Mouse (Mus musculus) neural tube, embryonic 15.5 days (tissue): Measurements from ENCODE around the gene Men1. TPM values are rescaled to one million over a fixed set of nuclear protein-coding genes. Genes with fewer than 3 reads are reported as not detected.

Experiments
- ATAC-seq: fragments of 200-750 bp; cut with Nextera tagmentation; 2 replicates; pipeline ENCODE4 v1.8.0; 2017; ENCODE audit warnings: mild to moderate bottlenecking, moderate TSS enrichment, moderate library complexity; ENCODE audit not compliant: low FRiP score
- H3K27ac ChIP-seq: fragments of 300-500 bp; sonication (generic); replicated peaks from 2 replicates; pipeline ENCODE4 v1.5.1; 2015; ENCODE audit warnings: mild to moderate bottlenecking, inconsistent platforms
- H3K27me3 ChIP-seq: fragments of 300-500 bp; sonication (generic); replicated peaks from 2 replicates; pipeline ENCODE4 v1.6.1; 2015; ENCODE audit warnings: inconsistent platforms
- H3K36me3 ChIP-seq: fragments of 300-500 bp; sonication (generic); 2 replicates; pipeline ENCODE4 v1.6.1; 2015; ENCODE audit warnings: inconsistent platforms
- H3K4me1 ChIP-seq: fragments of 300-500 bp; sonication (generic); 2 replicates; pipeline ENCODE4 v1.6.1; 2015; ENCODE audit warnings: inconsistent platforms
- H3K4me2 ChIP-seq: fragments of 300-500 bp; sonication (generic); 2 replicates; pipeline ENCODE4 v1.6.1; 2015; ENCODE audit warnings: inconsistent platforms, mild to moderate bottlenecking, moderate library complexity
- H3K4me3 ChIP-seq: fragments of 300-500 bp; sonication (generic); replicated peaks from 2 replicates; pipeline ENCODE4 v1.5.1; 2015; ENCODE audit warnings: mild to moderate bottlenecking, inconsistent platforms
- H3K9ac ChIP-seq: fragments of 300-500 bp; sonication (generic); replicated peaks from 2 replicates; pipeline ENCODE4 v1.6.1; 2015; ENCODE audit warnings: mild to moderate bottlenecking, inconsistent platforms
- H3K9me3 ChIP-seq: fragments of 300-500 bp; sonication (generic); replicated peaks from 2 replicates; pipeline ENCODE4 v1.6.1; 2016; ENCODE audit warnings: inconsistent platforms
- WGBS: fragments of 180-500 bp; shearing (Covaris S2); methylation state at CpG from one replicate; pipeline ENCODE4 v1.1.7; 2015; ENCODE audit warnings: mixed read lengths; 5-methylcytosine and 5-hydroxymethylcytosine counted together
- polyA plus RNA-seq: library from polyadenylated mRNA; unstranded; fragments of >200 nt; fragmentation: Nextera tagmentation; extraction: Ambion mirVana; gene quantifications from 2 replicates; pipeline ENCODE4 v1.2.1, GENCODE M21; 2015

Gene Men1
- polyA plus RNA-seq, 1 experiment from 2014 or later = 71.6 TPM

DNA sequence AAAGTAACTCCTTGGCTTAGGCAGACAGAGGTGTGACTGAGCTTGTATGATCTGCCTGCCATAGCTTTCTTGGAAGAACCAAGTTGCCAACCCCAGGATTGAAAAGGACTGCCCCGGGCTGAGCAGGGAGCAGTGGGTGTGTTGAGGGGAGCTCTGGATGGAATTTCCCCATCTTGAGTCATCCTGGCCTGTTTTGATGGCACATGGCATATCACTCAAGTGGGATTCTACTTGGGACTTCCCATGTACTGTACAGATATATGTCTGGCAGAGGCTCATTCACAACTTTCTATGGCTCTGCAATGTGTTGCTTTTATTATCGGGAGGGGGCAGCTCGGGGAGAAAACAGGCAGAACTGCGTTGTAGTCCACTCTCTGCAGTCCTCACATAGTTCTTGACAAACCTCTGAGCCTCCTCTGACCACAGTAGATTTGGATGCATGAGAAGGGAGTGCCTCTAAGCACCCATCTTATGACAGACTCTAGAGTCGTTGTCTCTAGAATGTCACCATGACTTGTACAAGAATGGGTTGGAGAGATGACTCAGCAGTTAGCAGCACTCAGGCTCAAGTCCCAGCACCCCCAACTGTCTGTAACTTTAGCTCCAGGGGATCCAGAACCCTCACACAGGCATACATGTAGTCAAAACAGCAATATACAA is 38.1 kb upstream of the Men1 start:
- no peak for ATAC-seq
- Histone ChIP-seq H3K27me3 (no peaks in the 10 kb centered on the region), H3K4me3 (no peak overlapping the region), H3K36me3 (peaks cover 64% of the 10 kb centered on the region), H3K9ac (no peak overlapping the region), H3K27ac (no peak overlapping the region), H3K4me1 (no peaks in the 10 kb centered on the region), H3K4me2 (no peak overlapping the region), H3K9me3 (no peaks in the 10 kb centered on the region)
- WGBS = 91% methylated on average over 5 of the region's 5 CpGs

GRCm38 (mm10) chr19:6297641-6298040 is 37.1 kb upstream of the Men1 start:
- H3K36me3 ChIP-seq = peaks cover 64% of the 10 kb centered on the region
- no peaks in the 10 kb centered on the region for H3K9me3 ChIP-seq
- no peak for ATAC-seq
- no peak overlapping the region for H3K4me2 ChIP-seq
- H3K27me3 ChIP-seq = no peaks in the 10 kb centered on the region
- no peaks in the 10 kb centered on the region for H3K4me1 ChIP-seq
- H3K4me3 ChIP-seq = no peak overlapping the region
- 93% methylated on average over 9 of the region's 9 CpGs for WGBS
- H3K27ac ChIP-seq = no peak overlapping the region
- H3K9ac ChIP-seq = no peak overlapping the region

DNA sequence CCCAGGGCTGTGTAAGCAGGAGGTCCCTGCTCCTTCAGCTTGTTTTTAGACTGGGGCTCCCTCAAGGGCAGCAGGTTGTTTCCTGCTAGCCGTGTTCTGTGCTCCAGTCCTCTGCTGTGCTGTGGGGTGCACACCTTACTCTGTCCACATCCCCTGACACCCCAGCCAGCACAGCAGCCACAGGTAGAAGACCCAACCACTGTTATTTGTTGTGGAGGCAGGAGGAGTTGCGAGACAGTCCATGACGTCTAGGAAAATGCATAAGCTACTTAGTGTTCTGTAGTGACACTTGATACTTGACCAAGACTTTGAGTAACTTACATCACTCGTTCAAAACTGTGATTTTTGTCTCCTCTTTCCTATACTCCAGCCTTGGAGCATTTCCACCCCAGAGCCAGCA is 35.8 kb upstream of the Men1 start:
- H3K4me2 ChIP-seq = no peak overlapping the region
- peaks cover 56% of the 10 kb centered on the region for H3K36me3 ChIP-seq
- WGBS = 91% methylated on average over 4 of the region's 4 CpGs
- no peak for ATAC-seq
- no peak overlapping the region for H3K27ac ChIP-seq
- no peaks in the 10 kb centered on the region for H3K4me1 ChIP-seq
- no peaks in the 10 kb centered on the region for H3K27me3 ChIP-seq
- H3K4me3 ChIP-seq = no peak overlapping the region
- no peaks in the 10 kb centered on the region for H3K9me3 ChIP-seq
- H3K9ac ChIP-seq = no peak overlapping the region

DNA sequence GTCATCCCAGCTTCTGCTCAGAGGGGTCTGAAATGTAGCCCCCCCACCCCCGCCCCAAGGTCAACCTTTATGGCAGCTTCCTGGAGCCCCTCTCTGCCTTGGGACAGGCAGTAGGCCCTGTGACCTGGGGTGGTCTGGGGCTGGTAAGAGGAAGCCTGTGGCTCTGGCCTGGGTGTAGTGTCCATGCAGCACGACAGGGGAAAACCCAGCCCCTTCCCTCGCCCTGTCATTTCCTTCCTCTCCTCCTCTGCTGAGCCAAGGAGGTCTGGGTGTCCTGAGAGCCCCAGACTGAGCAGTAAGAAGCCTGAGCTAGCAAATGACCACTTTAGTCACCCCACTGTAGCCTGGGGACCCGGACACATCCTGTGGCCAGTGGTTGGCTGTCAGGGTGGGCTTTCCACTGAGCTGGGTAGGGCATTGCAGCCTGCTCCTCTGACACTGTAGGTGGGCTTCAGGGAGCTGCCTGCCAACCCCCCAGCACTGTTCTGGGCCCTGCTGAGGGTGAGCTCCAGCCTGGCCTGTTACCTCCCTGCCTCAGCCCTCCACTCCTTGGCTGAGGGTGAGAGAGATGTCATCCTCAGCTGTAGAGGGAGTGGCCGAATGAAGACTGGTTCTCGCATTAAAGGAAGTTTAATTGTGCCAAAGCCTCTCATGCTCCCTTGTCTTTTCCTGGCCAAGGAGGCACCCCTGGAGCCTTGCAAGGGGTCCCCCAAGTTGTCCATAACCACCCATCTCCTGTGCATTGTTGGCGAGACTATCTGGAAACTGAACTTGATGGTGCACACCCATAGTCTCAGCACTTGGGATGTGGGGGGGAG is 35.1 kb upstream of the Men1 start:
- no peak for ATAC-seq
- Histone ChIP-seq H3K4me1 (no peaks in the 10 kb centered on the region), H3K4me2 (no peak overlapping the region), H3K4me3 (no peak overlapping the region), H3K27me3 (no peaks in the 10 kb centered on the region), H3K9me3 (no peaks in the 10 kb centered on the region), H3K27ac (no peak overlapping the region), H3K36me3 (peaks cover 50% of the 10 kb centered on the region), H3K9ac (no peak overlapping the region)
- WGBS = 87% methylated on average over 7 of the region's 7 CpGs

- no peak overlapping the region for H3K27ac ChIP-seq
- no peaks in the 10 kb centered on the region for H3K27me3 ChIP-seq
- no peaks in the 10 kb centered on the region for H3K4me1 ChIP-seq
- no peak overlapping the region for H3K9ac ChIP-seq
- no peak overlapping the region for H3K4me3 ChIP-seq
- WGBS = 69% methylated on average over 7 of the region's 7 CpGs
- no peak overlapping the region for H3K4me2 ChIP-seq
- peaks cover 42% of the 10 kb centered on the region for H3K36me3 ChIP-seq
- H3K9me3 ChIP-seq = no peaks in the 10 kb centered on the region
- ATAC-seq = no peak
These were observed 34.4 kb upstream of the Men1 start for GRCm38 (mm10) chr19:6300402-6300841.

DNA sequence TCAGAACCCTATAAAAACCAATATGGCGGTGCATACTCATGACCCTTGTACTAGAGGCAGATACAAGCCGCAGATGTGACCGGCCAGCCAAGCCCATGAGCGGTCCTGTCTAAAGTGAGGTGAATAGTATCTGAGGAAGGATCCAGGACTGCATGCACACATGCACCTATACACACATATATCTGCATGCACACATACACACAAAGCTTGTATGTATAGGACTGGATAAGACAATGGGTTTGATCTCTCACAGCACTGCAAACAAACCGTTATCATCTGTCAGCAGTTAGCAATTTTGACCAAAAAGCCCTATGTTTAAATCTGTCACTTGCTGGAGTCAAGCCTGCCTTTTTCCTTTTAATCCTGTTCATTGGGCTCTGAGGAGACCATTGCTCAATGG is 32.7 kb upstream of the Men1 start:
- H3K9ac ChIP-seq = no peak overlapping the region
- no peak overlapping the region for H3K4me3 ChIP-seq
- ATAC-seq = no peak
- no peaks in the 10 kb centered on the region for H3K27me3 ChIP-seq
- peaks cover 25% of the 10 kb centered on the region for H3K36me3 ChIP-seq
- H3K4me1 ChIP-seq = peaks cover 7% of the 10 kb centered on the region
- H3K27ac ChIP-seq = no peak overlapping the region
- whole genome bisulfite sequencing = 95% methylated on average over 5 of the region's 5 CpGs
- H3K4me2 ChIP-seq = no peak overlapping the region
- H3K9me3 ChIP-seq = no peaks in the 10 kb centered on the region

DNA sequence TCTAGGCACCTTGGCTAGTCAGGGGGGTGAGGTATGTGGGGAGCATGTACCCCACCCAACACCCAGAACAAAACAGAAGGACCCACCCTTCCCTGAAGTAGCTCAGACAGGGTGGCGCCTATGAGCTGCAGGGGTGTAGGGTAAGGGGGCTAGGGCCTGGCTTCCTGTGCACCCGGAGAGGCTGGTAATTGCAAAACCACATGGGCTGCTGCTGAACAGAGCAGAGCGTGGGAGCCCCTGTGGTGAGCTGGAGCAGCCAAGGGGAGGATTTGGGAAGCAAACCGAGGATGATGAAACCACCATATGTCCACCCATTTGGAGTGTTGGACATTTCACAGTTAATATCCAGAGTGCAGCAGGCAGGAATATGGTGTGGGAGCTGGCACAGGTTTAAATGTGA is 32.3 kb upstream of the Men1 start:
- Histone ChIP-seq H3K4me1 (peaks cover 9% of the 10 kb centered on the region), H3K4me2 (no peak overlapping the region), H3K9ac (no peak overlapping the region), H3K27me3 (no peaks in the 10 kb centered on the region), H3K36me3 (peaks cover 21% of the 10 kb centered on the region), H3K4me3 (no peak overlapping the region), H3K9me3 (no peaks in the 10 kb centered on the region), H3K27ac (no peak overlapping the region)
- 50% methylated on average over 4 of the region's 4 CpGs for WGBS
- no peak for ATAC-seq

DNA sequence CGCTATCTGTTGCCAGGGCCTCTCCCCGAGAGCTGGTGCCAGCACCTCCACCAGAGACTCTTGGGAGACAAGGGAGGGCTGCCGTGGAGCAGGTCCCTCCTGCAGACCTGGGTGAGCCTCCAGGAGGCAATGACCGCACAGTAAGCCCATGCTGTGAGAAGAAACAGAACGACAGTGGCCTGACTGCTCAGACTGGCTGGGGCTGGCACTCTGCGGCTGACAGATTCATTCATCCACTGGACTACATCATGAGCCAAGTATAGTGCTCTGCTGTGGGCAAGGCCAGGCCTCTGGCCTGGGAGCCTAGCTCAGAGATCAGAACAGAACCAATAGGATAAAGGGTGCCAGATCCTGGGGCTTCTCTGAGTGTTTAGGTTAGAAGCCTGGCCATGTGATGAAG is 30.9 kb upstream of the Men1 start:
- no peak for ATAC-seq
- Histone ChIP-seq H3K27ac (no peak overlapping the region), H3K36me3 (peaks cover 9% of the 10 kb centered on the region), H3K4me1 (peaks cover 9% of the 10 kb centered on the region), H3K9me3 (no peaks in the 10 kb centered on the region), H3K27me3 (no peaks in the 10 kb centered on the region), H3K4me2 (no peak overlapping the region), H3K9ac (no peak overlapping the region), H3K4me3 (no peak overlapping the region)
- 81% methylated on average over 6 of the region's 6 CpGs for WGBS

DNA sequence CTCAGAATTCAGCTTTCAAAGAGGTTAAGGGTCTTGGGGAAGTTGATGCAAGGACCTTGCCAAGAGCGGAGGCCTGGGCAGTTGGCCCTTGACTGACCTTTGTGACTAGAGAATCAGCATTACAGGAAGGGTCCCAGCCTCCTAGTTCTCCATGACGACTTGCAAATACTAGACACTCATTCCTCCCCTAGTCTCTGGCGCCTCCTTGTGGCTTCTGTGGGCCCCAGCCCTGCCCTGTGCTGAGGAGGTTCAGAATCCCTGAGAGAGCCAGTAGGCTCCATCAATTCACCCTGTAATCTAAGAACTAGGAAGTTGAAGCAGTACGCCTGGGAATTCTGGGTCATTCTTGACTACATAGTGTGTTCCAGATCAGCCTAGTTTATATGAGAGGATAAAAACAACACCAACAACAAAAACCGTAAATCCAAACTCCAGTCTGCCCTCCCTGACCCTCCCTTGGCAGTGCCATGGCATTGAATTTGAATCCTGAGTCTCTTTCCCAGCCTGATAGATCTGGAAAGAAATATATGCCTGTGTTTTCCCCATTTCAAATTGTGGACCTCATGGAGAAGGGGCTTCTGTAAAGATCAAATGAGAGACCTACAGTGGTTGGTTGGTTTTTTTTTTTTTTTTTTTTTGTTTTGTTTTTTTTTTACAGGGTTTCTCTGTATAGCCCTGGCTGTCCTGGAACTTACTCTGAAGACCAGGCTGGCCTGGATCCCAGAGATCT is 29.8 kb upstream of the Men1 start:
- no peak for ATAC-seq
- WGBS = 25% methylated on average over 5 of the region's 5 CpGs
- H3K9ac ChIP-seq = no peak overlapping the region
- H3K27me3 ChIP-seq = no peaks in the 10 kb centered on the region
- no peak overlapping the region for H3K27ac ChIP-seq
- peaks cover 4% of the 10 kb centered on the region; the same call in 1 of the 2 replicates for H3K36me3 ChIP-seq
- no peak overlapping the region for H3K4me3 ChIP-seq
- no peaks in the 10 kb centered on the region for H3K9me3 ChIP-seq
- peaks cover 9% of the 10 kb centered on the region for H3K4me1 ChIP-seq
- no peak overlapping the region for H3K4me2 ChIP-seq

DNA sequence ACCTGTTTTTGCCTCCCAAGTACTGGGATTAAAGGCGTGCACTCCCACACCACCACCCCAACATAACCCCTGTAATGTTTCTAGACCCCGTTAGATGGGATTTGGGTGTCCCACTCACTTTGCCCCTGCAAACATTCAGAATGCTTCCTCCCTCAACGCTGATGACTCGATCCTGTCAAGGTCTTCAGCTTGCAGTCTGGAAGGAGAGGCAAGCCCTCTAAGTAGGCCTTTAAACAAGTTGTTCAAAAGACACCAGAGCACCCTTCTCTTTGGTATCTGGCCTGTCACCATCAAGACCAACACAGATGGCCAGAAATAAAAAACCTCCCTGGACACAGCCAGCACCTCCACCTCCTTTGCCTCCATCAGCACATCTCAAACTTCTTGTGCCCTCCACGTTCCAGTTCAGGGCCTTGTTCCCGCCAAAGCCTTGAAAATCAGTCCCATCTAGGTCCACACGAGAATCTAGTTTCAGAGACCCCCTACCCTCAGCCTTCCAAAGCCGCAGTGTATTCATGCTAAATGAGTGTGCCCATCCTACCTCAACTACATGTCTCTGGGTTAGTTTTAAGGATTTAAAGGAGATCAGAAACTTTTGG is 29.2 kb upstream of the Men1 start:
- H3K4me2 ChIP-seq = peak overlapping the region; percentile 69
- no peaks in the 10 kb centered on the region for H3K9me3 ChIP-seq
- H3K36me3 ChIP-seq = 0 out of 2 replicates have a peak, but pooled peaks cover 3% of the 10 kb centered on the region
- H3K4me3 ChIP-seq = peak overlapping the region; percentile 50
- WGBS = 55% methylated on average over 8 of the region's 8 CpGs
- H3K27me3 ChIP-seq = no peaks in the 10 kb centered on the region
- H3K9ac ChIP-seq = no peak overlapping the region
- H3K4me1 ChIP-seq = peaks cover 9% of the 10 kb centered on the region
- no peak overlapping the region for H3K27ac ChIP-seq
- ATAC-seq = no peak

DNA sequence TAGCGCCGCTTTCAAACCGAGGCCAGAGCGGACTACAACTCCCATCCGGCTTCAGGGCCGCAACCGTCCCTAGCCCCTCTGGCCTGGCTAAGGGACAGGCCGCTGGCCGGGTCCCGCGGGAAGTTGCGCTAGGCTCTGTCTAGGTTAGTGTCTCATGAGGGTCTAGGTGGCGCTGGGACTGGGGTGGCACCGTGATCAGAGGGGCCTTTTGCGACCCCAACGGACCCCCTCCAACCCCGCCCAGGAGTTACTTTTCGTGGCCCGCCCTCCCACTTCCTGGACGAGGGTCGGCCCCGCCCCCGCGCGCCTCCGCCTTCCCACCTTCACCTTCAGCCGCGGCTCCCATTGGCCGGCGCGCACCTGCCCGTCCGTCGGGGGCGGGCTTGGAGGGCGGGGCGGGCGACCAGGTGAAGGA is 28.6 kb upstream of the Men1 start, which contains the start of gene Cdc42bpg:
Gene Cdc42bpg (plus strand): TSS at position 320 of the 415 bp plus-strand sequence.
- no peak within 1 kb of the TSS for H3K27ac ChIP-seq
- peak within 1 kb of the TSS; percentile 50 for H3K4me3 ChIP-seq
- peak within 1 kb of the TSS; percentile 45 for H3K9ac ChIP-seq
- H3K9me3 ChIP-seq = no peaks in the 10 kb centered on the region
- H3K36me3 ChIP-seq = 0 out of 2 replicates have a peak, but pooled peaks cover 5% of the 10 kb centered on the region
- H3K4me1 ChIP-seq = peaks cover 9% of the 10 kb centered on the region
- ATAC-seq = peak; percentile 80
- peak within 1 kb of the TSS; percentile 69 for H3K4me2 ChIP-seq
- no peaks in the 10 kb centered on the region for H3K27me3 ChIP-seq
- WGBS = 1% methylated on average over 32 of the region's 38 CpGs
